Comparison of ENCODE assay signal across 25 mouse cellular contexts in genomic region chr3:51825530-51825929, GRCm38 (mm10).
DNase-seq lines count a peak whose midpoint lies in the region; ATAC-seq lines count a peak whose summit lies in the region.
"Had no signal": no experiment of that assay in that cellular context is flagged by ENCODE, and none has a peak within 500 bp of the region (broad histone marks: within the 10 kb centered on the region; RNA-seq: fewer than 3 reads in every experiment).

No protein-coding gene starts in this region.

- H3K9ac ChIP-seq in limb, embryonic 13.5 days = no peak overlapping the region
- no peak overlapping the region for H3K9ac ChIP-seq in neural tube, embryonic 13.5 days
- H3K9ac ChIP-seq in neural tube, embryonic 14.5 days (replicated peaks; ENCODE audit: low read depth, low read length) = no peak overlapping the region
- H3K9ac ChIP-seq in stomach, embryonic 16.5 days (ENCODE audit: low read length) = no peak overlapping the region
- H3K9ac ChIP-seq: limb, embryonic 12.5 days; liver, embryonic 14.5 days; midbrain, embryonic 13.5 days had no signal

- no peaks in the 10 kb centered on the region for H3K36me3 ChIP-seq in limb, embryonic 13.5 days
- 0 out of 2 replicates have a peak, but pooled peaks cover 2% of the 10 kb centered on the region for H3K36me3 ChIP-seq in limb, embryonic 10.5 days
- H3K36me3 ChIP-seq in neural tube, embryonic 13.5 days = no peaks in the 10 kb centered on the region
- no peaks in the 10 kb centered on the region for H3K36me3 ChIP-seq in neural tube, embryonic 14.5 days (ENCODE audit: control insufficient read depth, insufficient read depth, low read length)
- no peaks in the 10 kb centered on the region for H3K36me3 ChIP-seq in stomach, embryonic 16.5 days (ENCODE audit: control insufficient read depth, insufficient read depth, low read length)
- H3K36me3 ChIP-seq: limb, embryonic 12.5 days; midbrain, embryonic 13.5 days had no signal

- H3K27me3 ChIP-seq in limb, embryonic 13.5 days = no peaks in the 10 kb centered on the region
- H3K27me3 ChIP-seq in limb, embryonic 10.5 days (ENCODE audit: low read depth, poor library complexity, severe bottlenecking) = no peaks in the 10 kb centered on the region
- H3K27me3 ChIP-seq in neural tube, embryonic 13.5 days = no peaks in the 10 kb centered on the region
- no peaks in the 10 kb centered on the region for H3K27me3 ChIP-seq in neural tube, embryonic 14.5 days (ENCODE audit: control insufficient read depth, insufficient read depth, low read length)
- no peaks in the 10 kb centered on the region for H3K27me3 ChIP-seq in stomach, embryonic 16.5 days (ENCODE audit: control insufficient read depth, insufficient read depth, low read length)
- H3K27me3 ChIP-seq: limb, embryonic 12.5 days; midbrain, embryonic 13.5 days had no signal

- H3K4me2 ChIP-seq in limb, embryonic 13.5 days (replicated peaks) = 0 out of 2 replicates have a peak overlapping the region, but pooled peaks have one; percentile 3
- H3K4me2 ChIP-seq in neural tube, embryonic 13.5 days = no peak overlapping the region
- H3K4me2 ChIP-seq in neural tube, embryonic 14.5 days (ENCODE audit: low read depth, low read length) = no peak overlapping the region
- no peak overlapping the region for H3K4me2 ChIP-seq in stomach, embryonic 16.5 days (ENCODE audit: low read depth, low read length)
- H3K4me2 ChIP-seq: limb, embryonic 12.5 days; midbrain, embryonic 13.5 days had no signal

- H3K4me3 ChIP-seq in limb, embryonic 13.5 days = no peak overlapping the region
- H3K4me3 ChIP-seq in limb, embryonic 10.5 days = no peak overlapping the region
- H3K4me3 ChIP-seq in neural tube, embryonic 13.5 days = no peak overlapping the region
- no peak overlapping the region for H3K4me3 ChIP-seq in neural tube, embryonic 14.5 days (ENCODE audit: low read depth, low read length)
- no peak overlapping the region for H3K4me3 ChIP-seq in stomach, embryonic 16.5 days (replicated peaks; ENCODE audit: low read length)
- H3K4me3 ChIP-seq: forebrain, embryonic 10.5 days; heart, adult 2 months; limb, embryonic 12.5 days; midbrain, embryonic 13.5 days had no signal

- 43% methylated on average over 10 of the region's 10 CpGs for WGBS in limb, embryonic 13.5 days
- WGBS in limb, embryonic 10.5 days = 85% methylated on average over 10 of the region's 10 CpGs
- 69% methylated on average over 10 of the region's 10 CpGs for WGBS in neural tube, embryonic 13.5 days
- 71% methylated on average over 10 of the region's 10 CpGs for whole genome bisulfite sequencing in neural tube, embryonic 14.5 days
- WGBS in stomach, embryonic 16.5 days = 43% methylated on average over 10 of the region's 10 CpGs

- no peak overlapping the region for H3K27ac ChIP-seq in limb, embryonic 13.5 days
- H3K27ac ChIP-seq in limb, embryonic 10.5 days = no peak overlapping the region
- peak overlapping the region; percentile 49; the same call in 1 of the 2 replicates for H3K27ac ChIP-seq in neural tube, embryonic 13.5 days (replicated peaks)
- peak overlapping the region; percentile 52; the same call in 1 of the 2 replicates for H3K27ac ChIP-seq in neural tube, embryonic 14.5 days (ENCODE audit: low read depth, low read length)
- H3K27ac ChIP-seq in stomach, embryonic 16.5 days (ENCODE audit: low read length) = peak overlapping the region; percentile 58; the same call in 1 of the 2 replicates
- H3K27ac ChIP-seq: forebrain, embryonic 10.5 days; heart, adult 2 months; limb, embryonic 12.5 days; liver, embryonic 14.5 days; midbrain, embryonic 13.5 days had no signal

- ATAC-seq in limb, embryonic 13.5 days (ENCODE audit: low FRiP score, low read depth) = no peak
- no peak for ATAC-seq in neural tube, embryonic 13.5 days (ENCODE audit: low read depth)
- no peak for ATAC-seq in neural tube, embryonic 14.5 days (ENCODE audit: low read depth)
- ATAC-seq in stomach, embryonic 16.5 days (ENCODE audit: insufficient read depth, low FRiP score) = no peak
- ATAC-seq: activated CD4-positive, CD25-positive, alpha-beta regulatory T cell, adult 4 months; forebrain, embryonic 16.5 days; hindbrain, embryonic 16.5 days; intestine, postnatal 0 days; midbrain, embryonic 13.5 days had no signal

- 0 out of 2 replicates have a peak, but pooled peaks cover 3% of the 10 kb centered on the region for H3K9me3 ChIP-seq in limb, embryonic 13.5 days
- H3K9me3 ChIP-seq in limb, embryonic 10.5 days (replicated peaks) = no peaks in the 10 kb centered on the region
- no peaks in the 10 kb centered on the region for H3K9me3 ChIP-seq in neural tube, embryonic 13.5 days
- no peaks in the 10 kb centered on the region for H3K9me3 ChIP-seq in neural tube, embryonic 14.5 days (ENCODE audit: control insufficient read depth, low read length)
- H3K9me3 ChIP-seq in stomach, embryonic 16.5 days (replicated peaks; ENCODE audit: control insufficient read depth, low read length) = no peaks in the 10 kb centered on the region
- H3K9me3 ChIP-seq: forebrain, embryonic 10.5 days; limb, embryonic 12.5 days; midbrain, embryonic 13.5 days had no signal

- DNase-seq in limb, embryonic 10.5 days (ENCODE audit: low spot score) = no peak
- no peak for DNase-seq in neural tube, embryonic 10.5 days (ENCODE audit: extremely low spot score, low spot score)
- no peak for DNase-seq in spleen, postnatal 36 days (ENCODE audit: low spot score in 2 of 2)
- DNase-seq: adrenal gland, adult 8-10 months; cerebellum, adult 18-20 months; cerebellum, postnatal 14 days; embryo, embryonic 11 days; gastrocnemius, postnatal 10 days; heart, adult 2 months; kidney, postnatal 36 days; layer of hippocampus, postnatal 36 days; lung, postnatal 10 days; thymus, postnatal 25 days had no signal

- peaks cover 14% of the 10 kb centered on the region for H3K4me1 ChIP-seq in limb, embryonic 13.5 days
- H3K4me1 ChIP-seq in limb, embryonic 10.5 days = no peaks in the 10 kb centered on the region; the same call in 1 of the 2 replicates
- H3K4me1 ChIP-seq in neural tube, embryonic 13.5 days (replicated peaks) = peaks cover 19% of the 10 kb centered on the region
- 0 out of 2 replicates have a peak, but pooled peaks cover 4% of the 10 kb centered on the region for H3K4me1 ChIP-seq in neural tube, embryonic 14.5 days (ENCODE audit: control insufficient read depth, insufficient read depth, low read length)
- H3K4me1 ChIP-seq in stomach, embryonic 16.5 days (ENCODE audit: control insufficient read depth, insufficient read depth, low read length) = 0 out of 2 replicates have a peak, but pooled peaks cover 3% of the 10 kb centered on the region

Comparison
In these comparisons a context has a peak if more than half of its experiments do, and no peak if none do; other contexts are left out.
1. H3K27ac ChIP-seq: peak in neural tube, embryonic 13.5 days (single experiment), neural tube, embryonic 14.5 days (single experiment) and stomach, embryonic 16.5 days (single experiment); none in limb, embryonic 13.5 days (single experiment) and limb, embryonic 10.5 days (single experiment).